8 mouse cellular contexts compared by ENCODE assay signal in genomic region chr10:57794018-57794417, GRCm38 (mm10). TPM values are rescaled to one million over a fixed set of nuclear protein-coding genes. Genes with fewer than 3 reads are reported as not detected.
DNase-seq lines count a peak whose midpoint lies in the region; ATAC-seq lines count a peak whose summit lies in the region.

Gene Smpdl3a (plus strand): TSS chr10:57794335.

- DNase-seq in lung, adult 18-20 months = no peak
- DNase-seq in embryonic facial prominence, embryonic 11.5 days (ENCODE audit: low spot score) = no peak
- no peak for DNase-seq in left cerebral cortex, adult 8-10 months (ENCODE audit: low spot score in 2 of 2)
- no peak for DNase-seq in cerebellum, adult 18-20 months
- no peak for DNase-seq in kidney, postnatal 36 days

- H3K4me3 ChIP-seq in lung, embryonic 16.5 days (ENCODE audit: low read length) = peak within 1 kb of the TSS; percentile 69
- peak within 1 kb of the TSS; percentile 47 for H3K4me3 ChIP-seq in embryonic facial prominence, embryonic 11.5 days (ENCODE audit: low read depth, low read length)
- peak within 1 kb of the TSS; percentile 86 for H3K4me3 ChIP-seq in heart, embryonic 12.5 days
- peak within 1 kb of the TSS; percentile 63 for H3K4me3 ChIP-seq in midbrain, embryonic 16.5 days (ENCODE audit: low read depth, low read length)

- H3K9me3 ChIP-seq in lung, embryonic 16.5 days (ENCODE audit: control insufficient read depth, low read length) = no peaks in the 10 kb centered on the region
- no peaks in the 10 kb centered on the region for H3K9me3 ChIP-seq in embryonic facial prominence, embryonic 11.5 days (replicated peaks; ENCODE audit: control insufficient read depth, low read length)
- no peaks in the 10 kb centered on the region for H3K9me3 ChIP-seq in heart, embryonic 12.5 days (replicated peaks)
- H3K9me3 ChIP-seq in midbrain, embryonic 16.5 days (replicated peaks; ENCODE audit: control insufficient read depth, low read length, poor library complexity, severe bottlenecking) = no peaks in the 10 kb centered on the region

- H3K36me3 ChIP-seq in lung, embryonic 16.5 days (ENCODE audit: control insufficient read depth, insufficient read depth, low read length) = no peaks in the 10 kb centered on the region
- H3K36me3 ChIP-seq in embryonic facial prominence, embryonic 11.5 days (replicated peaks; ENCODE audit: control insufficient read depth, insufficient read depth, low read depth, low read length) = no peaks in the 10 kb centered on the region
- H3K36me3 ChIP-seq in heart, embryonic 12.5 days = no peaks in the 10 kb centered on the region
- H3K36me3 ChIP-seq in midbrain, embryonic 16.5 days (ENCODE audit: control insufficient read depth, insufficient read depth, low read length) = no peaks in the 10 kb centered on the region

- ATAC-seq in lung, embryonic 16.5 days (ENCODE audit: low read depth) = no peak
- ATAC-seq in embryonic facial prominence, embryonic 11.5 days (replicated peaks; ENCODE audit: insufficient number of reproducible peaks, low FRiP score, low TSS enrichment, low read depth) = no peak
- ATAC-seq in heart, embryonic 12.5 days (ENCODE audit: insufficient number of reproducible peaks, low FRiP score) = no peak
- no peak for ATAC-seq in midbrain, embryonic 16.5 days

- peak within 1 kb of the TSS; percentile 94 for H3K4me2 ChIP-seq in lung, embryonic 16.5 days (ENCODE audit: low read depth, low read length)
- H3K4me2 ChIP-seq in embryonic facial prominence, embryonic 11.5 days (ENCODE audit: low read depth, low read length) = peak within 1 kb of the TSS; percentile 94
- peak within 1 kb of the TSS; percentile 81 for H3K4me2 ChIP-seq in heart, embryonic 12.5 days
- H3K4me2 ChIP-seq in midbrain, embryonic 16.5 days (ENCODE audit: low read length) = peak within 1 kb of the TSS; percentile 96

- peak within 1 kb of the TSS; percentile 15 for H3K27ac ChIP-seq in lung, embryonic 16.5 days (ENCODE audit: low read length)
- H3K27ac ChIP-seq in embryonic facial prominence, embryonic 11.5 days (replicated peaks; ENCODE audit: low read depth, low read length) = no peak within 1 kb of the TSS
- H3K27ac ChIP-seq in heart, embryonic 12.5 days (ENCODE audit: poor library complexity, severe bottlenecking) = peak within 1 kb of the TSS; percentile 57; the same call in 1 of the 2 replicates
- peak within 1 kb of the TSS; percentile 54; the same call in 1 of the 2 replicates for H3K27ac ChIP-seq in midbrain, embryonic 16.5 days (ENCODE audit: low read length)

- no peaks in the 10 kb centered on the region for H3K27me3 ChIP-seq in lung, embryonic 16.5 days (ENCODE audit: control insufficient read depth, insufficient read depth, low read depth, low read length)
- no peaks in the 10 kb centered on the region for H3K27me3 ChIP-seq in embryonic facial prominence, embryonic 11.5 days (ENCODE audit: control insufficient read depth, insufficient read depth, low read length)
- H3K27me3 ChIP-seq in heart, embryonic 12.5 days (replicated peaks) = no peaks in the 10 kb centered on the region
- no peaks in the 10 kb centered on the region for H3K27me3 ChIP-seq in midbrain, embryonic 16.5 days (ENCODE audit: control insufficient read depth, insufficient read depth, low read depth, low read length)

- peak within 1 kb of the TSS; percentile 80 for H3K9ac ChIP-seq in lung, embryonic 16.5 days (ENCODE audit: low read length)
- H3K9ac ChIP-seq in embryonic facial prominence, embryonic 11.5 days (replicated peaks; ENCODE audit: low read length) = peak within 1 kb of the TSS; percentile 72
- peak within 1 kb of the TSS; percentile 87 for H3K9ac ChIP-seq in heart, embryonic 12.5 days
- peak within 1 kb of the TSS; percentile 66 for H3K9ac ChIP-seq in midbrain, embryonic 16.5 days (ENCODE audit: low read depth, low read length)

- 0 out of 2 replicates have a peak, but pooled peaks cover 4% of the 10 kb centered on the region for H3K4me1 ChIP-seq in lung, embryonic 16.5 days (replicated peaks; ENCODE audit: control insufficient read depth, insufficient read depth, low read length)
- H3K4me1 ChIP-seq in embryonic facial prominence, embryonic 11.5 days (ENCODE audit: control insufficient read depth, insufficient read depth, low read length) = no peaks in the 10 kb centered on the region
- H3K4me1 ChIP-seq in heart, embryonic 12.5 days (replicated peaks) = peaks cover 10% of the 10 kb centered on the region
- peaks cover 7% of the 10 kb centered on the region for H3K4me1 ChIP-seq in midbrain, embryonic 16.5 days (ENCODE audit: control insufficient read depth, insufficient read depth, low read length)

- WGBS in lung, embryonic 16.5 days = 69% methylated on average over 7 of the region's 7 CpGs
- WGBS in embryonic facial prominence, embryonic 11.5 days = 77% methylated on average over 7 of the region's 7 CpGs
- WGBS in heart, embryonic 12.5 days = 71% methylated on average over 7 of the region's 7 CpGs
- 83% methylated on average over 7 of the region's 7 CpGs for WGBS in midbrain, embryonic 16.5 days

RNA-seq across cellular contexts. Expression of gene Smpdl3a, which starts in this region (rescaled TPM):
- 29.3 and 34.6 TPM in 2 replicates for polyA plus RNA-seq in lung, embryonic 16.5 days (2015; fragmentation: Nextera tagmentation; extraction: Ambion mirVana)
- polyA plus RNA-seq in embryonic facial prominence, embryonic 11.5 days (2014; fragmentation: Nextera tagmentation; extraction: Ambion mirVana) = 10.0 and 11.0 TPM in 2 replicates
- polyA plus RNA-seq in heart, embryonic 12.5 days (2016; fragmentation: Nextera tagmentation; extraction: Ambion mirVana) = 25.2 and 26.4 TPM in 2 replicates
- total RNA-seq in left cerebral cortex, adult 8-10 months (2022) = 10 to 100 TPM; 21.6 to 28.5 (median 25.5) TPM
- polyA plus RNA-seq in midbrain, embryonic 16.5 days (2015; fragmentation: Nextera tagmentation; extraction: Ambion mirVana) = 22.6 and 26.2 TPM in 2 replicates
